Mouse (Mus musculus): Measurements from ENCODE around the gene Ctbp2.

Ctbp2 gene

DNA sequence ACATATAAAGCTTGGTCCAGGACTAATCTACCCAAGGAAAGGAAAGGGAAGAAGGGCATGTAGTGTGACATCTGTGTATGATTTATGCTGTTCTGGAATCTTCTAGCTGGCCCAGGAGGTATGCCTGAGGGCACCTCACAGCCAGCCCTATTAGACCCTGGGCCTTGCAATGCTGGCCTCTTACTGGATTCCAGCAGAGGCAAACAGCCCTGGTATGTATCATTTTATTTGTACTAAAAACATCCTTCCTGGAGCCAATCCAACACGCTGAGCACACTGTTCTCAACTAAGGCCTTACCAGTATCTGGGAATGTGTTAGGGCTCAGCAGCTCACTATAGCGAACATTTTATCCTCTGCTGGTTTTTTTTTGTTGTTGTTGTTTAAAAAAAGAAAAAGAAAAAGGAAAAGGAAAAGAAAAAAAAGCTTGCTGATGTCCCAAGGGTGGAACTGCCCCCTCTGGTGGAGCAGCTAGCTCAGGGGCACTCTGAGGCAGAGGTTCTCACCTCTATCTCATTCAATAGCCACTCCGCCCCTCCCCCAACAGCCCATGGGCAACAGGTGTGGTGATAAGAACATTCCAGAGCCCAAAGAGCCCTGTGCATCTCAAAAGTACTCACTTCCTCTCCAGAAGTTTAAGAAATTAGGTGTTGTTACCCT is 83.3 kb downstream of the Ctbp2 start:
- POLR2A ChIA-PET = interaction anchor here (0.6 to 1.5 kb wide), 22 partner anchors 8 to 1082 kb away, joined by 3 to 7 read pairs (median 3); partner anchors contain the start of gene Edrf1 (in 1 of the 4)
- CTCF ChIA-PET = interaction anchor here in 3 of 4 experiments (0.6 to 1.7 kb wide), 12 partner anchors 8 to 497 kb away, joined by 3 to 6 read pairs (median 3); no protein-coding TSS in a partner anchor

DNA sequence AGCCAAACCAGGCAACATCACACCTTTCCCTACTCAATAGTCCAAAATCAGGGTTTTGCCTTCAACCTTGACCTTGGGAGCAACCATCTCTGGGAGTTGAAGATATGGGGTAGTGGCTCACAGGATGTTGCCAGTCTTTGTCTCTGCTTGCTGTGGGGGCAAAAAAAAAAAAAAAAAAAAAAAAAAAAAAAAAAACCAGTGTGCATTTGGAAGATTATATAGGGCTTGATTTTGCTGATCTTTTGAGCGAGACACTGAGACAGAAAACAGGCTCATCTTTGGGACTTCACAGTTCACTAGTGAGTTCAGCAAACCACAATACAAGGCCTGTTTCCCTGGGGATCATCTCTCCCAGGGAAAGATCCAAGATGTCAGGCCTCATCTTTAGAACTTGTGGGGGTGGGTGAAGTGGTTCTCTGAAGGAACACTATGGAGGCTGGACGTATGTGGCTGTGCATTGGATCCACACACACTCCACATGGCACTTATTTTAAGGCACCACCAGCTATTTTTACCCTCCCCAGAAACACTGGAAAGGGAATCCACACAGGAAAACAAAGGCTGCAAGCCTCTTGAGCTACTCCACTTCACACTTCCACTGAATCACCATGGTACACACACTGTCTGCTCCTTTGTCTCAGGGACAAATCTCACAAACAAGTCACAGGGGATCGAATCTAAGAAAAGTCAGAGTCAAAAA is 84.4 kb downstream of the Ctbp2 start:
- ChIA-PET CTCF (no interaction called here), POLR2A (interaction anchor here in 2 of 4 experiments (0.6 to 1.5 kb wide), 6 partner anchors 14 to 86 kb away, joined by 3 to 6 read pairs (median 3); partner anchors contain the start of gene Fgfr2 (in 1 of the 2))

DNA sequence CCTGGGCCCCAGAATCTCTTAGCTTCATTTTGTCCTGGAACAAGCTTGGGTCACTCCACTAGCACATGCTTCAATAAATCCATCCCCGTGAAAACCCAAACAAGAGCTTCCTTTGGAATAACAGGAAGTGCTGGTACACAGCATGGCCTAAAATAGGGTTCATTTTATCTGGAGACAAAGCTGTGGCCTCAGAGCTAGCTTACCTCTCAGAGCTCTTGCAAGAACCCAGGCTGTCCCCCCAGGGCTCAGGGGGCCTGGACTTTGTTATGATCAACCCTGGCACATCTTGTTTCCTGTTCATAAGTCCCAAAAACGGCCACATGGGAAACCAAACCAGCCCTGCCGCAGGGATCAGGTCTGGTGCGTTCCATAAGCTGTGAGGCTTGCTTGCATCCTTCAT is 86.5 kb downstream of the Ctbp2 start:
- ChIA-PET POLR2A (interaction anchor here in 2 of 4 experiments (0.9 to 4.1 kb wide), 12 partner anchors 8 to 61 kb away, joined by 3 to 28 read pairs (median 4); no protein-coding TSS in a partner anchor), CTCF (interaction anchor here in 2 of 4 experiments (0.5 kb wide), 2 partner anchors 8 to 99 kb away, joined by 3 to 4 read pairs; no protein-coding TSS in a partner anchor)

DNA sequence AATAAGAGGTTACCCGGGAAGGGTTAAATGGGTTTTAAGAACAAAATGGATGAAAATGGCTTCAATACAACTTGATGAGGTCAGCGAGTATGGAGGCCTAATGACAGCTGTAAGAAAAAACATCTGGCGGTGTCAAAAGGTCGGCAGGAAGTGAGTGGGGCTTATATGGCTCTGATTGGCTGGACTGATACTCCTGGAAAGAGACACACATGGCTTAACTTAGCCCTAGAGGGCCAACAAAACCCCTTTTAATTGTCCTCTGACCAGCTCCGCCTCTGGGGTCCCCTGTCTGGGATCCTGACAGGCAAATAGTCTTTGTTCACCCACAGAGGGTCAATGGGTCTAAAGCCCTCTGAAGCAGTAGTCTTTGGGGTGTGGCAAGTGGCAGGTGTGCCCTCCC is 86.9 kb downstream of the Ctbp2 start:
- ChIA-PET POLR2A (interaction anchor here in 2 of 4 experiments (0.9 to 4.1 kb wide), 12 partner anchors 8 to 61 kb away, joined by 3 to 28 read pairs (median 5); no protein-coding TSS in a partner anchor), CTCF (interaction anchor here in 1 of 4 experiments (0.5 kb wide), 1 partner anchor 7 kb away, joined by 4 read pairs; no protein-coding TSS in a partner anchor)

DNA sequence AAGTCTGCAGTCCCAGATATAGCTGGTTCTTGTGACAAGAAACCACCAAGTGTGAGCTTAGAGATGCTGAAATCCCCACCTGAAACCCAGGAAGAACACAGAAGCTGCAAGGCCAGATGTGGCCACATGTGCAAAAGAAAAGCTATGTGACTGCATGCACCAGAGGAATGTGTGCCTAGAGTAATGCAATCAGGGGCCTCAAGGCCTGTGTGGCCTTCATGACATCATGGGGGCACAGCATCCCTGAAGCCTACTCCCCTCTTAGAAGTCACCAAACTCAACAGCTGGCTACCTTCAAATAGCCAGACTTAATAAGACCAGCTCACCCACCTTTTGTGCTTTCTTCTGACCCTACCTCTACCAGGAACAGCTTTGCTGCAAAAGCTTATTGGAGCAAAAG is 88.3 kb downstream of the Ctbp2 start:
- ChIA-PET POLR2A (interaction anchor here in 2 of 4 experiments (0.7 to 4.1 kb wide), 21 partner anchors 9 to 601 kb away, joined by 3 to 28 read pairs (median 3); partner anchors contain the start of genes Edrf1 (in 1 of the 2) and Fgfr2 (in 1 of the 2)), CTCF (interaction anchor here in 2 of 4 experiments (0.6 to 1.3 kb wide), 3 partner anchors 19 to 98 kb away, joined by 3 read pairs; no protein-coding TSS in a partner anchor)

DNA sequence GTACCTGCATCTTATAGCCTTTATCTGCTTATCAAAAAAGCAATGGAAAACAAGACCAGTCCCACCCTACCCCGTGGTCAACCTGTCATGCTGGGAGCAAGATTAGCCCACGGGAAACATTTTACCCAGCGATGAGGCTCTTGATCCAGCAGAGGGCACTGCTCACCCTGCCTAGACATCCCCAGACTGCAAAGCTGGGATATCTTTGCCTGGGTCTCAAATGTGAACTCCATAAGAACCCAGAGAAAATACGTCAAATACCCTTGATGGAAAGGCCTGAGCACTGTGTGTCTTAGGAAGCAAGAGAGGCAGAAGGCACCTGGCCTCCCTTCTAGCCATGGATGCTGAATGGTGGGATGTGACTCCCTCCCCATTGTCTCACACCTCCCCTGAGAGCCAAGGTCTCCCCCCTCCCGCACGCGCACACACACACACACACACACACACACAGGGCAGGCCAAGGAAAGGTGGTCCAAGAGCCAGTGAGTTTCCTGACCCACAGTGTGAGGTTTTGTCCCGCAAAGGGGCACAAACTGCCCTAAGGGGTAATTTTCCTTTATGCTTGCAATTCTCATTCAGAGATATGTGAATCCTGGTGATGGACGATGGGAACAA is 91.5 kb downstream of the Ctbp2 start:
- ChIA-PET POLR2A (interaction anchor here in 2 of 4 experiments (0.6 to 1.8 kb wide), 5 partner anchors 9 to 278 kb away, joined by 3 to 5 read pairs (median 4); no protein-coding TSS in a partner anchor), CTCF (interaction anchor here (0.5 to 1.7 kb wide), 18 partner anchors 8 to 446 kb away, joined by 3 to 9 read pairs (median 3); no protein-coding TSS in a partner anchor)

DNA sequence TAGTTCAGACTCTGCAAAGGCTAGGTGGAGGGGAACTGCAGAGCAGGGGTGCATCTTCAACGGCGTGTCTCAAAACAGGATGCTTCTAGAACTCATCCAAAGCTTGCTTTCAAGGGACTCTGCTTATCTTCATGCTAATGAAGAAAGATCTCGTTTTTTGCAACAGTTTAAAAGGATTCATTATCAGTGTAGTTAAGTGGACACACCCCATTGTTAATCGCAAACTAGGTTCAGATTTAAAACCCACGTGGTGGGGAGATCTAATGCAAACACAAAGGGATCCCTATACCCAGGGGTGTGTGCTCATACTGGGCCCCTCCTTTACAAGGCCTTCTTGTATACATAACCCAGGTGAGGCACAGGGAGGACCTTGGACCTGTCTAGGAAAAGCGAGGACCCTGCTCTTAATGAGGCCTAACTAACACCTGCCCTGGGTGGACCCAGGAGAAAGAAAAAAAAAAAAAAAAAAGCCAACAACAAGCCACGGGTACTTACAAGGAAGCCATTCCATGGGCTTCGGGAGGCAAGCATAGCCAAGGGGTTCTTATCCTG is 94.6 kb downstream of the Ctbp2 start:
- CTCF ChIA-PET = interaction anchor here in 2 of 4 experiments (0.7 to 1.4 kb wide), 3 partner anchors 8 to 33 kb away, joined by 3 to 4 read pairs (median 4); no protein-coding TSS in a partner anchor
- POLR2A ChIA-PET = interaction anchor here in 3 of 4 experiments (0.5 to 2.0 kb wide), 20 partner anchors 8 to 91 kb away, joined by 3 to 19 read pairs (median 4); no protein-coding TSS in a partner anchor

DNA sequence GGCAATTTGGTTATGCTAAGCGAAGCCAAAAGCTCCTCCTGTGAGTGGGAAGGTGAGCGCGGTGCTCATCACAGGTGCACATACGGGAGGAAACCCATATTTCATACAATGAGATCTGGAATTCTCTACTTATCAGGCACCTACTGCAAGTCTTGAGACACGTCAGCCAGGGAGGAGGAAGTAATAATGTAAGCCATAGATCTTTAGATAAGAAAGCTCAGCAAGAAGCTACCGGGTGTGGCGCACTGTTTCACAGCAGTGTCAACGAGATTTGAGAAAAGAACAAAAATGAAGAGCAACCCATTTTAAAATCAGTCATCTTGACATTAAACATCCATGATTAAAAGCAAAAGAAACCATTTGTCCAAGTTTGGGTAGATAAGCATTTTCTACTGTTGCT is 95.2 kb downstream of the Ctbp2 start:
- ChIA-PET POLR2A (interaction anchor here in 3 of 4 experiments (0.6 to 2.0 kb wide), 19 partner anchors 9 to 90 kb away, joined by 3 to 19 read pairs (median 4); no protein-coding TSS in a partner anchor), CTCF (interaction anchor here in 1 of 4 experiments (1.4 kb wide), 1 partner anchor 32 kb away, joined by 4 read pairs; no protein-coding TSS in a partner anchor)

DNA sequence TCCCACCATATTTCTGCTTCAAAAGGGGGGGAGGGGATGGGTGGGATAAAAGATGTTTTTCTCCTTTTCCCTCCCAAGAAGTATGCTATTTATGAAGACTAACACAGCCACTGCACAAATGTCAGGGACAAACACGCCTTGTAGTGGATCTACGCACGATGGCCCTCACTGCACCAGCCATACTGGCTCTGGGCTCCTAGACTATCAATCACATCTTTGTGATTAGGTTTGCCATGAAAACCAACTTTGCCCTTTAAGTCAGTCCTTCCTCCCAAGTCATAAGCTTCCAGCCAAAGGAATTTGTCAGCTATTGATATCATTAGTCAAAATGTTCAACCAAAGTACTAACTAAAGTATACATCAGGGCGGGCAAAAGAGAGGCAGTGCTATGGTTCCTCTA is 96.2 kb downstream of the Ctbp2 start:
- ChIA-PET POLR2A (interaction anchor here in 2 of 4 experiments (0.5 to 4.0 kb wide), 12 partner anchors 8 to 91 kb away, joined by 3 to 28 read pairs (median 4); no protein-coding TSS in a partner anchor), CTCF (interaction anchor here in 1 of 4 experiments (0.9 kb wide), 1 partner anchor 24 kb away, joined by 3 read pairs; no protein-coding TSS in a partner anchor)

DNA sequence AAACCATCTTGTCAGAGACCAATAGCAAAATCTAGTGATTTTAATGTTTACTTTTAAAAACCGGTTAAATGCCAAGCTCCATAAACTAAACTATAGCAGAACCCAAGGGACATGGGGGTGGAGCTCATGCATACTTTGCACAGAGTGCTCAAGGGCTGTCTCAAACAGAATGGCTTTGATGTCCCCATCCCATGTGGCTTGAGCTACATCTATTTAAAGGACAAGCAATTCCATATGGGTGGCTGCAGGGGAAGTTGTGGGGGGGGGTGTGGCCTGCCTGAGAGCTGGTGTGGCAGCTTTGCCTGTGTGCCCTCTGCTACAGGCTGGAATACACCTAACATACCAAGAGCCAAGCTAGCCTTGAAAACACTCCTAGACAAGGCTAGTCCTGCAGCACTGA is 99.5 kb downstream of the Ctbp2 start:
- CTCF ChIA-PET = interaction anchor here in 3 of 4 experiments (0.6 to 1.3 kb wide), 5 partner anchors 10 to 552 kb away, joined by 3 to 7 read pairs (median 3); no protein-coding TSS in a partner anchor
- POLR2A ChIA-PET = interaction anchor here in 2 of 4 experiments (0.6 to 8.3 kb wide), 13 partner anchors 10 to 361 kb away, joined by 3 to 49 read pairs (median 4); no protein-coding TSS in a partner anchor

DNA sequence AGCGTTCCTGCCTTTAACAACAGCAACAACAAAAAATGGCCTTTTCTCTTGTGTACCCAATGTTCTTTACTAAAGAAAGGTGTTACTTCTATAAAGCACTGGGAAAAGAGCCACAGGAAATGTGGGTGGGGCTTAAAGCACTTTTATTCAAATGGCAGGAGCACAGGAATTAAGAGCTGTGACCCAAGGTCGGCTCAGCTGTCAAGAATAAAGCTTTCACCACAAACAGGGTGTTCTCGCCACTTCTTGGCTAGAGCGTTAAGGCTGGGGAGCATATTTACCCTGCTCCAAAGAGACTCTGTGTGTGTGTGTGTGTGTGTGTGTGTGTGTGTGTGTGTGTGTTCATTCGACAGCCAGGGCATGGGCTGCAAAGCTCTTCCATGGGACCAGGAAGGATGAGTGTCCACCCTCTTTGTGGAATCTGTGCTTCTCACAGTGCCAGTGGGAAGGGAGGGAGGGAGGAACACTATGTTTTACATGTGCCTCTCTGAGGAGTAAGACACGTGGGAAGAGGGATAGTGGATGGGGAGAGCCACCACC is 104.6 kb downstream of the Ctbp2 start:
- CTCF ChIA-PET = interaction anchor here in 3 of 4 experiments (0.6 to 1.6 kb wide), 4 partner anchors 11 to 23 kb away, joined by 3 to 7 read pairs (median 4); no protein-coding TSS in a partner anchor
- POLR2A ChIA-PET = interaction anchor here in 3 of 4 experiments (0.5 to 8.3 kb wide), 18 partner anchors 9 to 100 kb away, joined by 3 to 49 read pairs (median 4); no protein-coding TSS in a partner anchor

DNA sequence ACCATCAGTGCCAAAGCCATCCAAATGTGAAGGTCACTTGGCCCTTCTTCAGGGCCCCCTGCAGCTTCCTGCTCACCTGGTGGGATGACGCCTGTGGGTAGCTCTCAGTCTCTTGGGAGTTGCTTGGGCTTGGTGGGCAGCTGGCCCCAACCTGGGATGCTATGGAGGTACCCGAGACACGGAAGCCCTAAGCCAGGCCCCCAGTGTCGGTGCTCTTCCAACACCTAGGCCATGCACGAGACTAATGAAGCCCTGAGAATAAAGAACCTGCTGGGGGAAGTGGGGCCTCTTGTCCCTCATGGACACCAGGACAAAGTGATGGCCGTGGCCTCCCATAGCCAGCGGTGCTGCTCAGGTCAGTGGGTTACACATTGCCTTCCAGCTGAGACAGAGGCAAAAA is 105.2 kb downstream of the Ctbp2 start:
- CTCF ChIA-PET = interaction anchor here in 3 of 4 experiments (0.5 to 1.6 kb wide), 6 partner anchors 12 to 105 kb away, joined by 3 to 7 read pairs (median 4); partner anchors contain the start of gene Ctbp2 (in 1 of the 3)

DNA sequence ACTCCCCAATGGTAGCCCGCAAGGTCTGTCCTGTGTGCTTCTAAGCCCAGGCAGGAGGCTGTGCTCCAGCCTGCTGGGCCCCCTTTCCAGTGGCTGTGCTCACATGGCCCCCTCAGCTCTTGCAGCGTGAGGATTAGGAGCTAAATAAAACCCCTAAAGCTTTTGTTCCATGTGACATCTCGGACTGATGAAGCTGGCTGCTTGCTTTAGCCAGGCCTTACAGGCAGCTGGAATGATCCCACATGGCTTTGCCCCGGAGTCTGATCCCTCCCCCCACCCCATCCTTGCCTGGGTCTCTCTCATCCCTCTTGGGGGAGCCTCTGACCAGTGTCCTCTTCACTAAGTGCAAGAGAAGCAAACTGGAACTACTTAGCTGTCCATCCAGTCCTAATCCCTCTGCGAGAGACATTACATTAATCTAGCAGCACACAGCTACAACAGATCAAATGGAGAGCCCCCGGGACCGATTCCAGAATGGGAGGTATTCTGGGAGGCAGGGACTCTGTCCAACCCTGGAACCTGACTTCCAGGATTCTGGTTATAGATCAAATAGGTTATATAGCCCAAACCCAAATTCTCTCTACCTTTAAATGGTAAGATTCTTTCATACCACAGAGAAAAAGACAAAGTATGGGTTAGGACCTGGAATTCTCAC is 108.6 kb downstream of the Ctbp2 start:
- ChIA-PET CTCF (interaction anchor here in 3 of 4 experiments (0.8 to 1.6 kb wide), 4 partner anchors 9 to 36 kb away, joined by 3 to 7 read pairs (median 4); no protein-coding TSS in a partner anchor), POLR2A (interaction anchor here in 3 of 4 experiments (0.7 to 3.2 kb wide), 10 partner anchors 8 to 101 kb away, joined by 3 to 19 read pairs (median 3); no protein-coding TSS in a partner anchor)

More for the DNA sequence above, 105.2 kb downstream of the Ctbp2 start:
- POLR2A ChIA-PET = interaction anchor here in 3 of 4 experiments (0.6 to 8.3 kb wide), 11 partner anchors 10 to 86 kb away, joined by 3 to 49 read pairs (median 4); no protein-coding TSS in a partner anchor

DNA sequence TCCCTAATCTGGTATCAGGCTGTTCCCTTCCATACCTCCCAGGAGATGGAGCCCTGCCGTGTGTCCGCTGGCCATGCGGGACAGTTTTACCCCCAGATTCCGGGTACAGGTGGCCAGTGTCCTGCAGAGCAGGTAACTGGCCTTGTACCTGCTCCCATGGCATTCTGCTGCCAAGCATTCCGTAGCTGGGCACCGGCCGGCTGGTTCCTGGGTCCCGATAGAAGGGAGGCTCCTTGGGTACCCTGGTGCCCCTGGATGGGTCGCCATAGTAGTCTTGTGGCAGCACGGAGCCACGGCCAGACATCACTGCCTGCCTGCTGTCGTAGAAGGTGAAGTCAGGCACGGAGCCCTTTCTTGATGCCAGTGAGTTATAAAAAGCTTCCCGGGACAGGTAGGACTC is 109.5 kb downstream of the Ctbp2 start:
- ChIA-PET POLR2A (interaction anchor here in 1 of 4 experiments (0.6 to 3.2 kb wide), 5 partner anchors 10 to 81 kb away, joined by 3 to 19 read pairs (median 4); no protein-coding TSS in a partner anchor), CTCF (interaction anchor here in 1 of 4 experiments (1.0 to 1.7 kb wide), 3 partner anchors 9 to 11 kb away, joined by 3 to 7 read pairs (median 4); no protein-coding TSS in a partner anchor)

DNA sequence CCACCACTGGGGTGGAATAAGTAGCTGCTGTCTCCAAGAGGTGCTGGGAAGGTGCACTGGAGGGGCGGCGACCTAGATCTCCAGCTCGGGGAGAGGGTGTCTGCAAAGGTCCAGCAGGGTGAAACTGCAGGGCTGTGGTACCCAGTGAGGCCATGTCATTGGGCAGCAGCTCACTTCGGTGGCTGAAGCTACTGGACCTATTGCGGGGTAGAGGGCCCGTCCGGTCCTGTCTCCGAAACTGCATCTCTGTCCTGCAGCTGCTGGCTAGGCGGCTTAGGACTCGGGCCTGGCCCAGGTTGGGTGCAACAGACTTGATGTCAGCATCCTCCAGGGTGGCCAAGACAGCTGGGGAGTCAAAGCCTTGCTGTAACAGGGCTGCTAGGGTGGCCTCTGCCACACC is 110.2 kb downstream of the Ctbp2 start:
- ChIA-PET POLR2A (interaction anchor here in 2 of 4 experiments (0.7 to 3.2 kb wide), 9 partner anchors 8 to 82 kb away, joined by 3 to 19 read pairs (median 3); no protein-coding TSS in a partner anchor), CTCF (interaction anchor here in 2 of 4 experiments (0.8 to 1.7 kb wide), 4 partner anchors 8 to 17 kb away, joined by 3 to 7 read pairs (median 4); no protein-coding TSS in a partner anchor)
